Mouse (Mus musculus): Measurements from ENCODE around the gene 4930595D18Rik. TPM values are rescaled to one million over a fixed set of nuclear protein-coding genes. Genes with fewer than 3 reads are reported as not detected.
A peak's percentile ranks its signal among the peaks of the same experiment; 100 is the strongest.

Gene 4930595D18Rik
- polyA plus RNA-seq, 2 experiments = 0.08 TPM; not detected in 1

- Histone ChIP-seq H3K9me3 (ENCODE audit: control insufficient read depth, low read length) (no peaks in the 10 kb centered on the region), H3K9ac (ENCODE audit: low read depth, low read length, severe bottlenecking) (peak overlapping the region; percentile 86), H3K27me3 (ENCODE audit: control insufficient read depth, insufficient read depth, low read length) (no peaks in the 10 kb centered on the region), H3K4me1 (ENCODE audit: control insufficient read depth, insufficient read depth, low read length) (peaks cover 22% of the 10 kb centered on the region), H3K27ac (replicated peaks; ENCODE audit: low read depth, low read length) (peak overlapping the region; percentile 82), H3K36me3 (ENCODE audit: control insufficient read depth, insufficient read depth, low read length) (peaks cover 4% of the 10 kb centered on the region; the same call in 1 of the 2 replicates), H3K4me2 (replicated peaks; ENCODE audit: low read depth, low read length, severe bottlenecking) (peak overlapping the region; percentile 61), H3K4me3 (replicated peaks; ENCODE audit: low read length) (peak overlapping the region; percentile 79)
- ATAC-seq (ENCODE audit: low FRiP score, low read depth) (peak; percentile 7; the same call in 1 of the 2 replicates), DNase-seq (ENCODE audit: low spot score) (no peak)
- TF ChIP-seq POLR2A (IDR thresholded peaks at IDR 0.05; ENCODE audit: borderline replicate concordance, extremely low read depth, insufficient read depth, insufficient read length) = no peak
- WGBS = under 1% methylated on average over 42 of the region's 48 CpGs
Observed at GRCm38 (mm10) chr12:111166681-111167289, 17.5 kb downstream of the 4930595D18Rik start.

- peak within 1 kb of the TSS; percentile 82 for H3K27ac ChIP-seq (replicated peaks; ENCODE audit: low read depth, low read length)
- WGBS = 11% methylated on average over 39 of the region's 105 CpGs
- peak; percentile 58 for DNase-seq (ENCODE audit: low spot score)
- H3K36me3 ChIP-seq (ENCODE audit: control insufficient read depth, insufficient read depth, low read length) = no peaks in the 10 kb centered on the region
- ATAC-seq (ENCODE audit: low FRiP score, low read depth) = peak; percentile 49
- peak within 1 kb of the TSS; percentile 61 for H3K4me2 ChIP-seq (replicated peaks; ENCODE audit: low read depth, low read length, severe bottlenecking)
- H3K4me3 ChIP-seq (replicated peaks; ENCODE audit: low read length) = peak within 1 kb of the TSS; percentile 79
- H3K9ac ChIP-seq (ENCODE audit: low read depth, low read length, severe bottlenecking) = peak within 1 kb of the TSS; percentile 86
- no peaks in the 10 kb centered on the region for H3K27me3 ChIP-seq (ENCODE audit: control insufficient read depth, insufficient read depth, low read length)
- TF ChIP-seq POLR2A (IDR thresholded peaks at IDR 0.05; ENCODE audit: borderline replicate concordance, extremely low read depth, insufficient read depth, insufficient read length) = no peak
- H3K4me1 ChIP-seq (ENCODE audit: control insufficient read depth, insufficient read depth, low read length) = peaks cover 22% of the 10 kb centered on the region
- H3K9me3 ChIP-seq (ENCODE audit: control insufficient read depth, low read length) = no peaks in the 10 kb centered on the region
Observed at GRCm38 (mm10) chr12:111165831-111166591, 18.3 kb downstream of the 4930595D18Rik start, which contains the start of gene Traf3. TSS of gene Traf3 (plus strand) at chr12:111166370.

- no peak for TF ChIP-seq POLR2A (IDR thresholded peaks at IDR 0.05; ENCODE audit: borderline replicate concordance, extremely low read depth, insufficient read depth, insufficient read length)
- H3K9me3 ChIP-seq (ENCODE audit: control insufficient read depth, low read length) = no peaks in the 10 kb centered on the region
- peaks cover 22% of the 10 kb centered on the region for H3K4me1 ChIP-seq (ENCODE audit: control insufficient read depth, insufficient read depth, low read length)
- 66% methylated on average over 10 of the region's 10 CpGs for WGBS
- H3K4me2 ChIP-seq (replicated peaks; ENCODE audit: low read depth, low read length, severe bottlenecking) = 0 out of 2 replicates have a peak overlapping the region, but pooled peaks have one; percentile 61
- peak overlapping the region; percentile 86; the same call in 1 of the 2 replicates for H3K9ac ChIP-seq (ENCODE audit: low read depth, low read length, severe bottlenecking)
- H3K36me3 ChIP-seq (ENCODE audit: control insufficient read depth, insufficient read depth, low read length) = no peaks in the 10 kb centered on the region
- H3K4me3 ChIP-seq (replicated peaks; ENCODE audit: low read length) = 0 out of 2 replicates have a peak overlapping the region, but pooled peaks have one; percentile 79
- ATAC-seq (ENCODE audit: low FRiP score, low read depth) (no peak), DNase-seq (ENCODE audit: low spot score) (no peak)
- H3K27me3 ChIP-seq (ENCODE audit: control insufficient read depth, insufficient read depth, low read length) = no peaks in the 10 kb centered on the region
- H3K27ac ChIP-seq (replicated peaks; ENCODE audit: low read depth, low read length) = peak overlapping the region; percentile 82; the same call in 1 of the 2 replicates
Observed at GRCm38 (mm10) chr12:111165146-111165812, 19.0 kb downstream of the 4930595D18Rik start.

- Histone ChIP-seq H3K27ac (replicated peaks; ENCODE audit: low read depth, low read length) (peak overlapping the region; percentile 63), H3K4me1 (ENCODE audit: control insufficient read depth, insufficient read depth, low read length) (peaks cover 20% of the 10 kb centered on the region), H3K27me3 (ENCODE audit: control insufficient read depth, insufficient read depth, low read length) (no peaks in the 10 kb centered on the region), H3K4me3 (replicated peaks; ENCODE audit: low read length) (peak overlapping the region; percentile 22), H3K9ac (ENCODE audit: low read depth, low read length, severe bottlenecking) (peak overlapping the region; percentile 55), H3K4me2 (replicated peaks; ENCODE audit: low read depth, low read length, severe bottlenecking) (peak overlapping the region; percentile 48), H3K9me3 (ENCODE audit: control insufficient read depth, low read length) (no peaks in the 10 kb centered on the region), H3K36me3 (ENCODE audit: control insufficient read depth, insufficient read depth, low read length) (no peaks in the 10 kb centered on the region)
- 5% methylated on average over 13 of the region's 13 CpGs for whole genome bisulfite sequencing
- peak; percentile 94 for DNase-seq (ENCODE audit: low spot score)
- no peak for TF ChIP-seq POLR2A (IDR thresholded peaks at IDR 0.05; ENCODE audit: borderline replicate concordance, extremely low read depth, insufficient read depth, insufficient read length)
- ATAC-seq (ENCODE audit: low FRiP score, low read depth) = peak; percentile 87
Observed at GRCm38 (mm10) chr12:111164310-111164751, 20.0 kb downstream of the 4930595D18Rik start.
